Mouse (Mus musculus): ENCODE data around the gene 1700017B05Rik. TPM values are rescaled to one million over a fixed set of nuclear protein-coding genes. Genes with fewer than 3 reads are reported as not detected.
"Not testable (repeated sequence)": the region's sequence is repeated elsewhere in the genome, so short reads cannot be mapped to it uniquely, and the experiment has no call there.

1700017B05Rik gene
- polyA plus RNA-seq, 2 experiments from 2014 or later = 14.7 to 22.8 TPM

DNA sequence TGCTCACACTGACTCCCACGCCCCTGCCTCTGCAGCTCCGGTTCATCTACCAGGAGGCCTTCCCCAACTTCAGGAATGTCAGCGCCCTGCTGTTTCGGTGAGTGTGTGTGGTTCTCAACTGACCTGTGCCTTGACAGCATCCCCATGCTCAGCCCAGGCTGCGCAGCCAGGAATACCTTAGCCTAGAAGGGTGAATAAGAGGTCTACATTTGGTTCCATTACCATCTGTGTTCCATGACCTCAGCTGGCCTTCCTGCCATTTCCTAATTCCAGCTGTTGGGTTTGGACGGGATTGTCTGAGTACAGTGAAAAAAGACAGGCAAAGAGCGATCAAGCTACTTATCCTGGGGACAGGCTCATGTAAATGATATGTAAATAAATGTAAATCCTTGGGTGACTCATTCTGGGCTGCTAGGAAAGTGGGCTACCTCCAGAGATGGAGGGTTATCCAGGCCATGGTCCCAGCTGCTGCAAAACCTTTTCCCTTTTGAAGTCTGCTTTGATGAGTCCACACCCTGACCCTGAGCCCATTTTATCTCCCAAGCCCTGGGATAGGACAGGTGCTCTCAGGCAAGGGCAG is 18.2 kb downstream of the 1700017B05Rik start:
- no peak for ATAC-seq

DNA sequence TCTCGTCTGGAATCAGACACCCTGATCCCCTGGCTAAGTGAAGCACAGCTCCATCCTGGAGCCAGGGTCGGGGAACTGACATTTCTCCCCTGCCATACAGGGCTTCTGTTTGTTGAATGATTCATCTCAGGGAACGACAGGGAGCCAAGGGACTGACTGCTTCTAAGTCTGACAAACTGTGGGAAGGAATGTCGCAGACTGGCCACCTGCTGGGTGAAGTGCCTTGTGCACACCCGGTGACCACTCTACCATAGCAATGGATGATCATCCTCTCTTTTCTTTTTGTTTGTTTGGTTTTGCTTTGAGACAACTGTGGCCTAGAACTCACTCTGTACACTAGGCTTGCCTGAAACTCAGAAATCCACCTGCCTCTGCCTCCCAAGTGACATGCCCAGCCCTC is 19.5 kb downstream of the 1700017B05Rik start:
- ATAC-seq = no peak

DNA sequence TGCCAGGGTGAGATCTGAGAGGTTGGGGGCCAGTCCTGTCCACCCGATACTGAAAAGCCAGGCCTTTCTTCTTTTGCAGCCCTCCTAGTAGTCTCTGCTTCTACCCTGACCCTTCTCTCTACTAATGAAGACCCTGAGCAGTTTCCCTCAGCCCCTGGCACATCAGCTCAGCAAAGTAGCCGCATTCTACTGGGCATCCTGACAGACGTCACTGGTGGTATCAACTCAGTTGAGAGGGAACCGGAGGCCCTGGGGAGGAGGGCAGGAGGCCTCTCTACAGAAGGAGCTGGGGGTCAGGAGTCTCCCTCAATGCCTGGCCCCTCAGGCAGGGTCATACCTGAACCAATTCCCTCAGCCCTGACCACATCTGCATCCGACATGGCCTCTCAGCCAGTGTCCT is 21.3 kb downstream of the 1700017B05Rik start:
- no peak for ATAC-seq

DNA sequence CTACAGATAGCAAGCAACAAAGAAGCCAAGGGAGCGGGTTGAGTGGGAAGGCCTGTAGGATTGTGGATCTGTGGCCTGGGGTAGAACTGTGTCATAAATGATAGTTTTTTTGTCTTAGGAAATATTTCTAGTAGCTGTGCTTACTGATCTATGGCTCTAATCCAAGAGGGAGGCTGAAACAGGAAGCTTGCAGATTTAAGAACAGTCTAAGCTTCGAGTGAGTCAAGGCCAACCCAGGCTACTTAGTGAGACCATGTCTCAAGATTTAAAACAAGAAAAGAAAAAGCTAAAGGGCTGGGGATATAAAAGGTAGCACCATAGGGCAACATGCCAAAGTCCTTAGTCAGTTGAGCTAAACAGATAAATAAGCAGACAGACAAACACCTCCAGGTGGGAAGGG is 24.2 kb downstream of the 1700017B05Rik start:
- ATAC-seq = no peak

DNA sequence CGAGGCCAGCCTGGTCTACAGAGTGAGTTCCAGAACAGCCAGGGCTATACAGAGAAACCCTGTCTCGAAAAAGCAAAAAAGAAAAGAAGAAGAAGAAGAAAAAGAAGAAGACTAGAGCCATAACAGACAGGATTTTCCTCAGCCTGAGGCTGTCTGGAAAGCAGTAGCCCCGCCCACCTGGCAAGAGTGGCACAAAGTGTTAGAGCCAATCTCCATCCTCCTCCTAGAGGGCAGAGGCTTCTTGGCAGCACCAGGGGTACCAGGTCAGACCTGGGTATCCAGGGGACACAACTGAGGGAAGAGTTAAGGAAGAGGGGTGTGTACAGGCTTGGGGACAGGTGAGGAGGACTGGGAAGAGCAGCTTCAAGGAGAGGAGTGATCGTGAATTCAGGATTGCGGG is 24.7 kb downstream of the 1700017B05Rik start:
- ATAC-seq = no peak

DNA sequence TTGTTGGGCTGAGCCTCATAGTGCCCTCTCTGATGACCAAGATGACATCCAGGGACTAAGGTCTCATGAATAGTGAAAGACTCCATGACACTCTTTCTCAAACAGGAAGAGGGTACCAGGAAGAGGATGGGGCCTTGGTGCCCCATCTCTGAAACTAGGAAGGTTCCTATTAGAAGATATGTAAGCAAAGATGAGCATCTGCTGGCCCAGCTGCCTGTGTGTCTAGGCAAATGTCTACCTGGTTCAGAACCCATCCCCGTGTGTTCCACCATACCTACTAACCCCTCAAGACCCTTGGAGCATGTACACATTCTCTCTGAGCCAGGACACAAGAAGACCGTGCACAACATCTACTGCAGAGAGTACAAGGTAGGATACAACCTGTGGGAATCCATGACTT is 26.2 kb downstream of the 1700017B05Rik start, which contains the start of gene Trcg1:
TSS of gene Trcg1 (plus strand) at position 301 of the 400 bp plus-strand sequence.
- ATAC-seq = no peak

DNA sequence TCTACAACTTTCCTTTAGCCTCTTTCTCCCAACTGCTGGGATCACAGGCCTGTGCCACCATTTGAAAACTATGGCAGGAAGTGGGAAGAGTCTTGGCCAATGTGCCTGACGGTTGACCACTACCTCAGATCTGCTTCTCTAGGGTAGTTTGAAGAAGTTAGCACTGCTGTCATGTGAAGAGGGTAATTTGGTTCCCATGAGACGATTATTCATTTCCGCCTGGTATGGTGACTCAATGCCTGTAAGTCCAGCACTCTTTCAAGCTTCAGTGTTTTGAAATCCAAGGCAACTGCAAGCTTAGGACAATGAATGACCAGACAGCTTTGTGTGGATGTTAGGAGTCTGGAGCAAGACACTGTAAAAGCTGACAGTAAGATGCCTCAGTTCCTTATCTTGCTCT is 28.6 kb downstream of the 1700017B05Rik start:
- no peak for ATAC-seq

DNA sequence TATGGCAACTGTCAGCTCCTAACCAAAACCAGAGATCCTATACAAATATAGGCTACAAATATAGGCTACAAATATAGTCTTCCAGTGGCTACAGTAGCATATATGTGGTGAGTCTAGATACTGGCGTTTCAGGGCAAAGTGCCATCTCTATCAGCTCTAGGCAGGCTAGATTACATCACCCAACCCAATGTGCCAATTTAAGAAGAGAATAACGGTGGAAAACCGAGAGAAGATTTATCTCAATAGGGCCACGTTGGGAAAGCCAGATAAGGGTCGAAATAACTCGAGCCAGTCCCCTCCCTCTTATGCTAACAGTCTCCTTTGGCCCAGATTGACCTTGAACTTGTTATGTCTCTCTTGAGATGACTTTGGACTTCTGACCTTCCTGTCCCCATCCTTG is 29.3 kb downstream of the 1700017B05Rik start:
- no peak for ATAC-seq

DNA sequence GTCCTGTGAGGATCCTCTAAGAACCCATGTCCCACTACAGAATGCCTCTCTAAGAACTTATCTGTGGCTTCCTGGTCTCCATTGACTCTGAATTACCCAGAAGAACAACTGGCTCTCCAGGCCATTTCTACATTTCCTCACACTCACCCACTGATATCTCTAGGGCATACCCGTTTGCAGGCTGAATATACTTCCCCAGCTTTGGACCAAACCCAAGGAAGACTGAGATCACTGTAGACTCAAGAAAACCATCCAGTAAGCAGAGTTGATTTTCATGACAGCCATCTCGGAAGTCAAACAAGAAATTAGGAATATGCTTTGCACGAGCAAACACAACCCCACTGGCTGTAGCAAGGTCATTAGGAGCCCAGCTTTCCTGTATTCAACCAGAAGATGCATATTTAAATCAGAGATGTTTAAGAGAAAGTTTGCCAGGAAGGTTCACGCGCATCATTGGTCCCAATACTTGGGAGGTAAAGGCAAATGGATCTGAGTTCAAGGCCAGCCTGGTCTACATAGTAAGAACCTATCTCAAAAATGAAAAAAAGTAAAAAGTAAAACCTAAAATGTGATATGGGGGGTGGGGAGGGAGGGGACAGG is 30.0 kb downstream of the 1700017B05Rik start:
- ATAC-seq = no peak

DNA sequence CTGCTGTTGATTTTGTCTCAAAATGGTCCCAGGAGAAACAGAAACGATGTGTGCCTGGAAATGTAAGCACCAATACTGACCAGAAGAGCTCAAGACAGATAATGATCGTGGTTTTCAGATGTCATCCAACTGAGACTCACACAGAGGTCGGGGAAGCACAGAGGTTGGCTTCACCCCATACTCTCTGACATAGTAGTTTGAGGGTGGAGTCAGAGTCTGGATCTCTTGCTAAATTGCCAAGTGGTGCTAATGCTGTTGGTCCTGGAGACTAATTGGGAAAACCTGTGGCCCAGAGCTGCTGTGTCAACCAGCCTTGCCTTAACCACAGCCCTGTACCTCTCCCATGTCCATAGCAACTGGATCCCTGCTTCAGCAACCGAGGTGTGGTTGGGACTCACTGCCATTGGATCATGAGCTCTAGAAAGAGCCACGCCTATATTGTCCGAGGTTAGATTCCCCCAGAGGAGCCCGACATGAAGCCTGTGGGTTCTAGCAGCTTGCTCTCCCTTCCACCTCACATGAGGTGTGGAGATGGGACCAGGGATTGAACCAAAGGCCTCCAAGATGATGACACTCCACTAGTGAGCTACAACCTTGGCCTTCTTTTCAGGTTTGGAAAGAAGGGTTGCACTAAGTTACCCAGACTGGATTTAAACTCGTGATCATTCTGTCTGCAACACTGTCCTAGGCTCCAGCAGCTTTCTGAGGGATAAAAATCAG is 30.7 kb downstream of the 1700017B05Rik start:
- ATAC-seq = no peak

DNA sequence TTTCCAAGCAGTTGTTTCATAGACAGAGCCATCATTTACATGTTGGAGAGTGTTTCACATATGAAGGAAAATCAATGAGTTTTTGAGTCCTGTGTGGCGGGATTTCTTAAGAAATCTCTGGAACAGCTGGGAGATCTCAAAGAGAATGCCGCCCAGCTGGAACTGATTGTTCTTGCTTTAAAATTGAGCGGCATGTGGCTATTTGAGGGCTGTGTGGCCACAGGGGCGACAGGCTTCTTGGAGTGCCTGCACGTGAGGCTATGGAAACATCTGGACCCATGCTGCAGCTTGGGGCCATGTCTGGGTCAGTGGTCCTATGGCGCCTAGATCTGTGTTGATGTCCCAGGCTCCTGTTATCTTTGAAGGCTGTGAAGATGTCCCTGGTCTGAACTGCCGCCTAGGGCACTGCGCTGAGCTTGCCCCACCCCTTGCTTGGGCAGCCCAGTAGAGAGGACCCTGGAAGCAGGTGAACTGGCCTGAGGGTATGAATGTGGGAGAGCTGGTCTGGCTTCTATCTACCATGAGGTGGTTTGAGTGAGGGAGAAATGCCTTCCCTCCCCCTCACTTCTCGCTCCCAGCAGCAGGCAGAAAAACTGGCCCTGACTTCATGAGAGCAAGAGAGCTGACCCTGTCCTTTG is 32.1 kb downstream of the 1700017B05Rik start:
- no peak for ATAC-seq

DNA sequence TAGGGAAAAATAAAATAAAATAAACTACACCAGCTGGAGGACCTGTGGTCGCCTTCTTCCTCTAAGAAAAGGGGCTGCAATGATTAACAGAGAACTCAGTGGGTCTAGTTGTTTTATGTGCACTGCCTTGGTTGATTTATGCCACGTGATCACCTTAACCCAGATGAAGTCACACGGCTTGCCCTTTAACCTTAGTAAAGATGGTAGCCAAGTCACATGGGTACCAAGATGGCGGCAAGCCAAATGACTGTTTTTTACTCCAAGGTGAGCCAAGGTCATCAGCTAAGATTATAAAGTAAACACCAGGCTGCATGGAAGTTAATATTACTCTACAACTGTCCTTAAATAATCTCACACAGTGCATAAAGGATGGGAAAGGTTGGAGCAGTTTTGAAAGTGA is 32.7 kb downstream of the 1700017B05Rik start:
- no peak for ATAC-seq

DNA sequence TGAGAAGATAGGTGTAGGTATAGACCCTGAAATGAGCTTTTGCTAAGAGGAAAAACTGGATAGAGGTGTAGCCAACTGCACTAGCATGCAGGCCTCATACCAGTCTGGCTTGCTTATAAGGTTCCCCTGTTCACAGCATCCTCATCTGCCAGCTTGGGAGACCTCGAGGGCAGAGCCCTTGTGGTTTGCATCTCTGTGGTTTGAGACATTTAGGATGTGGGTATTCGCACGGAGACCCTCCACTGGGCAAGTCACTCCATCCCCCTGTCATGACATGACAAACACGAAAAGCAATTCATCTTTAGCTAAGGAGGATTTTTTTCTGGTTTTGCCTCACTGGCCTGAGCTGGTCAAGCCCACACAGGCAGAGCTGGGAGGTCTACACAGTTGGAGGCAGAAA is 34.2 kb downstream of the 1700017B05Rik start:
- no peak for ATAC-seq

DNA sequence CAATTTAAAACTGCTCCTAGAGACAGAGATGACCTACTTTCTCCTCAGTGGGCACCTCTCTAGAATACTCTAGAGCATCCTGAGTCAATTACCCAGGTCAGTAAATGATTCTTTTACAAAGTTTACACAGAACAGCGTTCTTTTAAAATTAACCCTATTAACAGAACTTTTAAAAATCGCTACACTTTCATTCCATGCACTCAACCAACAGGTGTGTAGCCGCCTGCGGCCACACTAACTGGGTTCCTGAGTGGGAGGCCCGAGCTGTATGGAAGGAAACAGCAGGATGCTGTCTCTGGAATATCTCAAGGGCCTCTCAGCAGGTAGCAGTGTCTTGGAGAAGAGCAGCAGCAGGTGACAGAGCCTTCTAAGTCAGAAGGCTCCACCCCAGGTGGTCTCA is 35.2 kb downstream of the 1700017B05Rik start:
- ATAC-seq = no peak

DNA sequence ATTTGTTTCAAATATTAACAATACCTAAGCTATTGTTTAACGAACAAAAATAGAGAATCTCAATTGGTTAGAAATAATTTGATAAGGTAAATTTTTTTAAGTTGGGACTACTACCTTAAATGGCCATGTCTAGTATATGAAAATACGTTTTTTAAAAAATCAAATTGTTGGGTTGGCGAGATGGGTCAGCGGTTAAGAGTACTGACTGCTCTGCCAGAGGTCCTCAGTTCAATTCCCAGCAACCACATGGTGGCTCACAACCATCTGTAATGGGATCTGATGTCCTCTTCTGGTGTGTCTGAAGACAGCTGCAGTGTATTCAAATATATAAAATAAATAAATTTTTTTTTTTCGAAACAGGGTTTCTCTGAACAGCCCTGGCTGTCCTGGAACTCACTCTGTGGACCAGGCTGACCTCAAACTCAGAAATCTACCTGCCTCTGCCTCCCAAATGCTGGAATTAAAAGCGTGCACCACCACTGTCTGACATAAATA is 35.7 kb downstream of the 1700017B05Rik start:
- not testable (repeated sequence) for ATAC-seq

DNA sequence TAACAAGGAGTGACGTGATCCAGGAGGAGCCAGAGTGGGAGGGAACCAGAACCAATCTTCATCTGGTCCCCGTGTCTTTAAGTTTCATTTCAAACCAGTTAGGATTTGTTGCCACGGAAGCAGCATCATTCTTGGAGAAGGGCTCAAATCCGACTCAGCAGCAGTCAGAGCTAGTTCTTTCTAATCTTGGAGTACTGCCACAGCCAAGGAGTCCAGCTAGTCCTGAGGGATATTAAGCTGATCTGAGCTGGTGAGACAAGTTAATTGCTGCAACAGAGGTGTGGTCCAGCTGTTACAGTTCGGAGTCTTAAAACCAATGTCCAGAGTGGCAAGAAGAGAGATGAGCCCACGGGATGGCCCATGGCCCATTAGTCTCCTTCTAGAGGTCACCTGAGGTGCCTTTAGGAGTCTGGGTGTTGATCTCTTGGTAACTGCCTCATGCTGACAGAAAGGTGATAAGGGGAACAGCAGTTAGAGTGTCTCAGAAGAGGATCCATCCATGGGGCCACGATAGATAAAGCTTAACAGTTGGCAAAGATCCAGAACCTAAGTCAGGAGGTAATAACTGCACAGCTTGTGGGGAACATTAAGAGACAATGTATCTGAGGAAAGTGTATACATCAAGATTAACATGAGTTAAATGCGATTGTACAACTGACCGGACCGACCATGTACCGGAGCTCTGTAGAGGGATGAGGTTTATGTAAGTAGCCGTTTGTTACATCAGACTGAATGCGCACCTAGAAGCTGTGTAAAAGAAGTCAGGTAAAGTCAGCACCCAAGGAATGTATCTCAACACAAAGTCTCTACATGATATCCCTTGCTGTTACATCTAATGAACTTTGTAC is 36.4 kb downstream of the 1700017B05Rik start:
- ATAC-seq = no peak

DNA sequence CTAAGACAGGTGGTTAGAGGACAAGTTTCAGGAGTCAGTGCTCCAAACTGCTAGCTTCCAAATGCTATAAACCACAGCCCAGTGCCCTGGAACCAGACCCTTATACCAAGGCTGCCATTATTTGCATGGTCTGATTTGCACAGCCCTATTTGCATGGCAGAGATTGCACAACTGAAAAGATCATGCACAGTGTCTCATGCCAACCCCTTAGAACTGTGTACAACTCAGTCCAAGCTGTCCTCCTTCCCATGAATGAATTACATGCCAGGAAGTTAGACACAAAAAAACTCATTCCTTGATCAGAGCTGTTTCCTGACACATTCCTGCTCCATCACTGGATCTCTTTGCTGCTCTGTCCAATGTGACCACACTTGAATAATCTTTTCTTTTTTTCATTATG is 39.1 kb downstream of the 1700017B05Rik start:
- ATAC-seq = no peak

DNA sequence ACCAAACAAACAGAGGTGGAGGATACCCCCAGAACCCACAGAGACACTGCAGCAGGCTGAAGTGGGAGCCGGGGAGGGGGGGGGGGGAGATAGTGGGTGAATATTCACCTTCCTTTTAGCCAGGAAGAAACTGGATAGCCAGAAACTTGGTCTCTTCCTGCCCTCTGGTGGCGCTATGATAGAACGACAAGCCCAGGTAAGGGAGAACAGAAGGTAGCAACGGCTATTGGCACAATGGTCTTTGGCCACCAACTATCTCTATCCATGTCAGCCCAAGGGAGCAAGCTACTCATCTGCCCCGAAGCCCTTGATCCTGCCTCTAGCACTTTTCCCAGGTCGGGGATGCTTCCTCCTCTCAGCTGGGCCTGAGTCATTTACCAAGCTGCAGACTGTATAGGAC is 42.1 kb downstream of the 1700017B05Rik start:
- no peak for ATAC-seq

DNA sequence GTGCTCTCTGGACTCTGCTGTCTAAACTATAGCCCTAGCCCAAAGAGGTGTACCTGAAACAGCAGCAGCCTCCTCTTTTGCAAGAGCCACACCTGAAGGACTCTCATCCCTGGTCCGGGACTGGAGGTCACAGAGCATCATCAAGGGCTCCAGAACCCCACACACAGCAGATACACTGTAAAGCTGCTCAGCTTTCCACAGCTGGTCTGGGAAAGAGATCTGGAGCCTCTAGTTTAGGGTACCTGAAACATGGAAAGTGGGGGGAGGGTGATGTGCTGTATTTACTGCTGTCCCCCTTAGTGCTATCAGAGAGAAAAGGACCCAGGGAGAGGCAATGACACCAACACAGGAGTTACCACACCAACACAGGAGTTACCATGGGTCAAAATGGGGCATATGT is 42.9 kb downstream of the 1700017B05Rik start:
- ATAC-seq = no peak

DNA sequence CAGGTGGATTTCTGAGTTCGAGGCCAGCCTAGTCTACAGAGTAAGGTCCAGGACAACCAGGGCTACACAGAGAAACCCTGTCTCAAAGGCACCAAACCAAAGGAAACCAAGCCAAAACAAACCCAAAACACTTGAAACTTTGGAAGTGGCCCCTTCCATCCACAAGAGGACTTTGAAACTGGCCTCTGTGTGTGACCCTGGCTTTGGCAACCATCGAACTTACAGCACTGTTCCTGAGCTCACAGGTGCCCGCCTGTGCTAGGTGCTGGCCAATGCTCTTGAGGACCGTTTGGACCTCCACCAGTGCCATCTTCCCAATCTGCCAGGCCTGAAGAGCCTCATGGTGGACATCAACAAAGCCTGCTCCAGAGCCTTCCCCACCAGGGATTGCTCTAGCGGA is 43.6 kb downstream of the 1700017B05Rik start:
- ATAC-seq = no peak

DNA sequence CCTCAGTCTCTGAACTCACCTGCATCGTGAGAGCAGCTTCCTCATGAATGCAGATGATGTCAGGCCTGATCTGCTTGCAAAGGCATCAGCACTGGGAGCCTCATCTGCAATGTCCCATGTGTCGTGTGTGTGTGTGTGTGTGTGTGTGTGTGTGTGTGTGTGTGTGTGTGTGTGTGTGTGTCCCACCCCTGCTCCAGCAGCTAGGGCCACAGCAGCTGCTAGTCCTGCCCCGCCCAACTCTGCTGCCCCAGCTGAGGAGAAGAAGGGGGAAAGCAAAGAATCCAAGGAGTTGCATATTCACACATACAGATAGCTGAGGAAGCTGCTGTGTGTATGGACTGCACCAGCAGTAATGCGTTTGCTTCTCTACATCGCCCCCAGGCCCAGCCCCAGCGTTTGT is 45.2 kb downstream of the 1700017B05Rik start:
- no peak for ATAC-seq

DNA sequence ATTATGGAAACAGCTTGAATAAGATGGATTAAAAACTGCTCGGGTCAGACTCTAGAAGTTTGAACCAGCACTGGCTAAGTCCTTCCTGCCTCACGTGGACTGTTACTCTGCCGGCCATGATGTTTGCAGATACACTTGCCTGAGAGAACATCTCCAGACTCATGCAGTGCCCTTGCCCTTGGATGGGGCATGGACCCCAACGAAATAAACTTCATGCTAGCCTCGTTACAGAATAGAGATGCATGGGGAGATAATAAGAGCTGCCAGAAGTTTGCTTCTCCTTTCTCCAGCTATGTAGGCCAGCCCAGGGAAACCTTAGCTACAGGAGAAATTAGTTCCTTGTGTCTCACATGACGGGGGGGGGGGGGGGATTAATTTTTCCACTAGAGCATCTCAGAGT is 47.9 kb downstream of the 1700017B05Rik start:
- no peak for ATAC-seq
